Mouse (Mus musculus): ENCODE results near the gene Rnft2.

- TF ChIP-seq CTCF (IDR thresholded peaks at IDR 0.05; ENCODE audit: low read depth, low read length) (no peak), GATA1 (IDR thresholded peaks at IDR 0.05; ENCODE audit: borderline replicate concordance, low read length) (no peak), POLR2AphosphoS5 (IDR thresholded peaks at IDR 0.05; ENCODE audit: insufficient replicate concordance, low read depth, low read length) (no peak), TAL1 (conservative IDR thresholded peaks at IDR 0.05; ENCODE audit: low read depth, low read length) (no peak)
These were observed 100.1 kb downstream of the Rnft2 start for GRCm38 (mm10) chr5:118144770-118145169.
